Mouse (Mus musculus) retina, embryonic 14.5 days (tissue): ENCODE measurements around the gene Zkscan4.
"Not testable (repeated sequence)": the region's sequence is repeated elsewhere in the genome, so short reads cannot be mapped to it uniquely, and the experiment has no call there.

Source experiments
- DNase-seq: peaks from one replicate; pipeline ENCODE4 v3.0.0-alpha.2; 2015; ENCODE audit warnings: low spot score

The Zkscan4 gene

GRCm38 (mm10) chr13:21478759-21479670 is at the start of gene Zkscan4, which contains the start of gene Gm10065:
TSS of gene Zkscan4 (plus strand) at chr13:21478907.
TSS of gene Gm10065 (minus strand) at chr13:21479441.
- peak; percentile 88 for DNase-seq

DNA sequence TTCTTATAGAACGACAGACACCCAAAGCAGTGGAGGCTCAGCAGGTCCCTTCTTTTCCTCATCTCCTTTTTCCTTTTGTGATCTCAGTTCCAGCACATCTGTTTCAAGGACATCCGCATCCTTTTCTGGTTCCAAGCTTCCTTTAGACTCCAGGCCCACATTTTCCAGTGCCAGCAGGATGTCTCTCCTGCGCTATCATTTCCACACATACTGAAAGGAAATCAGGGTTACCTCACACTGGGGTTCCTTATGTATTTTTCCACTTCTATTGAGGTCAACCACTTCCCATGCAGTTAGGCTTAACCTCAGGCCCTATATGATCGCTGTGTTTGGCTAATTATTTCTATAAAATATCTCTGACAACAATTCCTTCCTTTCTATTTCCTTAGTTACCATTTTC is 43.2 kb upstream of the Zkscan4 start:
- no peak for DNase-seq

- peak; percentile 80 for DNase-seq
These were observed 38.1 kb upstream of the Zkscan4 start, which contains the start of gene Pgbd1 for GRCm38 (mm10) chr13:21440503-21441206. TSS of gene Pgbd1 (minus strand) at chr13:21441058.

DNA sequence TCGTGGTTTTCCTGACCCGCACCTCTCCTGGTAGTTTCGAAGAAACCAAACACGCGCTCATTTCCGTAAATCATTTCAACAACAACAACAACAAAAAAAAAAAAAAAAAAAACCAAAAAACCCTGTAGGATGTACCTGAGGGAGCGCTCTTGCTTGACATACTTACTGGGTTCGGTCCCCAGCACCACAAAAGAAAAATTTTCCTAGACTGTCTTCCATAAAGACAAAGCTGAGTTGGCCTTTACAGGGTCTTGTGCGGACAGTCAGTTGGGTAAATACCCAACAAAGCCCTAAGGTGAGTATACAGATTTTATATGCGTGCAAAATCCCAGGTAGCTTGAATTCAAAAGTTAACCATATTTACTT is 37.5 kb upstream of the Zkscan4 start:
- no peak for DNase-seq

- DNase-seq: no peak
These were observed 31.9 kb upstream of the Zkscan4 start for GRCm38 (mm10) chr13:21446796-21447195.

DNA sequence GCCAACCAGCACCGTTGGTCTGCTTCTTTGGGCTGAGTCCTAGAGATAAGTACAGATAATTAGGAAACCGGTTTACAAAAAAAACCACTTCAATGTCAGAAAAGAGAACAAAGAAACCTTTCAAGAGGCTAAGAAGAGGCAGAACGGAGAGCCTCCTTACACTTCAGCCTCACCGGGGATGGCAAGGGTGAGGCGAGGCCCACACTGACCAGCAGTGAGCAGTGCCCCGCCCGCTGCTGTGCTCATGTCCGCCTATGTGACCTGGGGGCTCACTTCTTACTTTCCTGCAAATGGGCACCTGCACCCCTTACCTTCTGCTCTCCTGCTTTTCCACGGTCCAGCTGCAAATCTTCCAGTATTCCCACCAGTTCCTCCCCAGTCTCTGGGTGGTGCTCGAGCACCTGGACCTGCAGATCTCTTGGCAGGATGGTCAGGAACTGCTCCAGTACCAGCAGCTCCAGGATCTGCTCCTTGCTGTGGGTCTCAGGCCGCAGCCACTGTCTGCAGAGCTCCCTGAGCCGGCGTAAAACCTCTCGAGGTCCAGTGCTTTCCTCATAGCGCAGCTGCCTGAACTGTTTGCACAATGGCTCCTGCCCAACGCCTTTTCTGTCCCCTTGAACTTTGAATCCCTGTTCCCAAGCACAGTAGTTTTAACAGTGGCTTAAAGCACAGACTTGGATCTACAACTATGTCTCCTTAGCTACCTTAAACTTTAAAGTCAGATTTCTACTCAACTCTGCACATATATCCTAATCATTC is 30.7 kb upstream of the Zkscan4 start:
- DNase-seq: no peak

DNA sequence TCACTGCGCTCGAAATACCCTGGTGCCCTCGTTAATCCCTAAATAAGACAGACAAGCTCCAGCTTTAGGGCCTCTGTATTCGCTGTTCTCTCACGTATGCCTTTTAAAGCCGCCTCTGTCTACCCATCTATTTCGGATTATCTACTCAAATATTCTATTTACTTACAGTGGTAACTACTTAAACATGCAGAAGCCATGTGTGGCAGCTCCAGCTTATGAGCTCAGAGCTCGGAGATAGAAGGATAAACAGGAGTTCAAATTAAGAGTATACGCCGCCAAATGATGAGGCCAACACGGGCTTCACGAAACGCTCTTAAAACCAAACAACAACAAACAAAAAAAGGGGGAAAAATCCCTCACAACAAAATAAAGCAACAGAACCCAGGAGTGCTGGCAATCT is 25.7 kb upstream of the Zkscan4 start:
- no peak for DNase-seq

GRCm38 (mm10) chr13:21453449-21453848 is 25.3 kb upstream of the Zkscan4 start, which contains the start of gene Zscan26:
TSS of gene Zscan26 (minus strand) at chr13:21453730.
- peak; percentile 89 for DNase-seq

DNA sequence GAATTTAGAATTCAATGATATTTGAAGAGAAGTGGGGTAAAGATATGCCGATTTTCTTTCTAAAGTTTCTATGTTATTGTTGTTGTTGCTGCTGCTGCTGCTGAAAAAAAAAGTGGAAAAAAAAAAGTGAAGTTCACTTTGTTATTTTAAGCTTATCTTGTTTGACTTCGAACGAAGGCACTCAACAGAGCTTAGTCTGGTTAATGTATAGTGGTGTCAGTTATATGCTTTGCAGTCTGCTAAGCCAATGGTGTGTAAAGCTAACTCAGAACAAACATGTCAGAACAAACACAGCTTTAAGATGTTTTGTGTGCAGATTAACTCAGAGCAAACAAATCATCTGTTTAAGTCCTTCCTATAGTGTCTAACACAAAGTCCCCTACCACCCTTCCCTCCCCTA is 24.6 kb upstream of the Zkscan4 start:
- DNase-seq: no peak

GRCm38 (mm10) chr13:21456347-21456746 is 22.4 kb upstream of the Zkscan4 start:
- no peak for DNase-seq

- DNase-seq: not testable (repeated sequence)
These were observed 16.2 kb upstream of the Zkscan4 start for GRCm38 (mm10) chr13:21462516-21462915.

DNA sequence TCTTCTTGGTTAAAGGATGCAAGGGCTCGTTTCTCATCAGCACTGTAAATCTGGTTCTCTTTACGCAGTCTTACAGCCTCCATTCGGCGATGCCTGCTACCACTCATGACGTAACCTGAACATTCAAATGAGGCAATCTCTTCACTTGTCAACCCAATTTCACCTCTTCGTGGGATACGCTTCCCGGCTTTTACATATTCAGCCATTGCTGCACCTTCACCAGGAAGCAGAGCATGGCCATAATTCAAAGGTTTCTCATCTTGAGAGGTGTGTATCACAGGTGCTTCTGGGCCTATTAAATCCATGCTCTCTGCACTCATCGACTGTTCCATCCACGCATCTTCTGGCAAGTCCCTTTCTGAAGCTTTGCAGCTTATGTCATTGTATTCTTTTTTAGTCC is 11.4 kb upstream of the Zkscan4 start:
- no peak for DNase-seq

DNA sequence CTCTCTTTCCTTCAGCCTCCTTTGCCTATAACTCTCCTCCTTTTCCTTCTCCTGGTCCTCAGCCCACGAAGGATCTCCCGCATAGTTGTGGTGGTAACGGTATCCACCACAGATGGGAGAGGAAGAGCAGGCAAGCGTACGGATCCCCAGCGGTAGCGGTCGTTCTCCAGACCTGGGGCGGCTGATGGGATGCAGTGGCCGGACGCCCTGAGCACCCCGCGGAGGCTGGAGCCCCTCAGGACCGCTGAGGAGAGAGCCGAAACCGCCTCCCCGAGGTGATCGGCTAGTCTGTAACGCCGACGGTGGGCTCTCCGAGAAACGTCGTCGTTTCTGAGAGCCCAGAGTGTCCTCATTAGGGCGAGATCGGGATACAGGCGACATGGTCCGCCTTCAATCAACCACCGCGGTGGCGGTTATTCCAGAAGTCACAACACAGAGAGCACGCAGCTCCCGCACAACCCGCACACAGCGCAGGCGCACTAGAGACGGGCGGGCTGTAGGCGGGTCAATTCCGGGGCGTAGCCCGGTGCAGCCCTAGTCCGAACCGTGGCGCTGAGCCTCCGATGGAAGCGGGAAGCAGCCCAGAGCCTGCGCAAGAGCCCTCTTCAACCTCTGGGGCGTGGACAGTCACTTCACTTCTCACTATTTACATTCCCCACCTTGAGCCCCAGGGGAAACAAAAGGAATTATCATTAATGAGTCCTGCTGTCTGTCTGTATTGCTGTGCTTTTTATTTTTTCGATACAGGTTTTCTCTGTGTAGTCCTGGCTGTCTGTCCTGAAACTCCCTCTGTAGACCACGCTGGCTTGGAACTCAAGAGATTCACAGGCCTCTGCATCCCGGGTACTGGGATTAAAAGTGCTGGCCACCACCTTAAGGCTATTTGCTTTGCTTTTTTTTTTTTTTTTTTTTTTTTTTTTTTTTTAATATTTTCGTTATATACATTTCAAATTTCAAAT is 10.4 kb upstream of the Zkscan4 start, which contains the start of gene Nkapl:
Gene Nkapl (minus strand): TSS at position 449 of the 959 bp plus-strand sequence.
- peak; percentile 88 for DNase-seq

DNA sequence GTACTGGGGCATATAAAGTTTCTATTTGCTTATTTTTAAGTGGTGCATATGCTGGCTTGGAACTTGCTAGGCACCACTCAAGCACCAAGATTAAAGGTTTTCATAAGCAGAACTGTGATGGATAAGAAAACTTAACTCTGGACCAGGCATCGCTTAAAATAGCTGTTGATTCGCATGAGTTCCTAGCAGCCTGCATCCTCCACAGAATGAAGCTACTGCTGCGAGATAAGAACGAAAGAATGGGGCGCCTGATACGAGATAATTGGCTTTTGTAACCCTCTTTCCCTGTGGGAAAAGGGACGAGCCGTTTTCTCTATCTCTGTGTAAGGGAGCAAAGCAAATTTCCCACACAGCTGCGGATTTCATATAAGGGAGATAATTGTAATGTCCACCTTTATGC is 9.6 kb upstream of the Zkscan4 start:
- DNase-seq: no peak

DNA sequence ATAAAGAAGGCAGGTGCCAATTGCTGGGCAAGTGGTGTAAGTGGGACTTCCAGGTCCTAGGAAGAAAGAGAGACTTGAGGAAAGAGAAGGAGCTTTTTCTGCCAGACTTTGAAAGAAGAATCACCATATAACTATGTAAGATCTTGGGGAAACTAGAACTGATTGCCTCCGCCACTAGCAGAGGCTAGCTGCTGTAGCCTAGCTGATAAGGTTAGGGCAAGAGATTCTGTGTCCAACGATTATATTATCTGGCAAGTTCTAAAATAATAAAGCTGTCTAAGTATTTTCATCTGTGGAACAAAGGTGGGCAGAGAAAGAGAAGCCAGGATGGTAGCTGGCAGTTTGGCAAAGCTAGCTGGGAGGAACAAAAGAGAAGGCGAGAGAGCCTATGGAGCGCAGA is 6.3 kb upstream of the Zkscan4 start:
- DNase-seq: no peak

GRCm38 (mm10) chr13:21486881-21487280 is 8.2 kb downstream of the Zkscan4 start:
- DNase-seq: no peak

DNA sequence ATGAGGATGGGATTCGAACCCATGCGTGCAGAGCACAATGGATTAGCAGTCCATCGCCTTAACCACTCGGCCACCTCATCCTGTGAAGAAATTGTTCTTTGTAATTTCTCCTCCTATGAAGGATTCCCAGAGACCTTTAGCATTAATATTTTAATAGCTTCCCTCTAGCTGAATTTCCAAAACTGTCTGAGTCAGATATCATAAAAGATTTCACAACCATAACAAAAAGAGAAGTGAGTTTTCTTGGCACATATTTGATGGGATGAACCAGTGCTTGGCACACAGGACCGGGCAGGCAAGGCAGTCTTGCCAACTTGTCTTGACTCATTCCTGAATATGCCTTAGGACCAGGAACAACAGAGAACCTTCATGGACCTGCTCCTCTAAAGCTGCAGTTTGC is 14.1 kb downstream of the Zkscan4 start:
- no peak for DNase-seq

- no peak for DNase-seq
These were observed 16.4 kb downstream of the Zkscan4 start, which contains the start of gene AK157302 for GRCm38 (mm10) chr13:21495080-21495479. TSS of gene AK157302 (plus strand) at chr13:21495223.

DNA sequence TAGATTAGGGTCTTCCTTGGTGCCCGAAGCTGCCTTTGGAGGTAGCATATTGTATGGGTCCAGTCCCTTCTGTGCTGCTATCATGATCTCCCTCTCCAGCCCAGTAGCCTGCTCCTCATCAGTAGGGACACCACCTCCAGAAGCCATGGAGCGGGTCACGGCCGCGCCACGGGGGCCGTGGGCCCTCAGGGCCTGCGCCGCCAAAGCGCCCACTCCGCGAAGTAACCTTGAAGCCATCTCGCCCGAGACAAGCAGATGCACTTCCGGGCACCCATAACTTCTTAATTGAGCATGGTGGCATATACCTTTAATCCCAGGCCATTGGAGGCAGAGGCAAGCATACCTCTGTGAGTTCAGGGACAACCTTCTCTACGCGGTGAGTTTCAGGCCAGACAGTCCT is 22.5 kb downstream of the Zkscan4 start, which contains the start of gene Gm11273:
Gene Gm11273 (minus strand): TSS at position 237 of the 400 bp plus-strand sequence.
- not testable (repeated sequence) for DNase-seq

DNA sequence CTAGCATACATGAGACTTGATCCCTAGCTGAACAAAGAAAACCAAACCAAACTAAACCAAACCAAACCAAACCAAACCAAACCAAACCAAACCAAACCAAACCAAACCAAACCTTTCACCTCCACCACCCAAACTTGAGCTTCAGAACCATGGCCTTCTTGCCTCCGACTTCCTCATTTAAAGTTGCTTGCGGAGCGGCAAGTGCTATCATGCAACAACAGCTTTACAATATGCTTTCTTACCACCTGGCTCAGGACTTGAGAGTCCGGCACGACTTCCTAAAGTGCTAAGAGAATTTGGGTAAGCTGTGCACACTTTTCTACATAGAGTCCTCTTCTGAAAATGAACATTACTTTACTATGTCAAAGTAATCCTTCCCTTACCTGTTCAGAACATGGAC is 23.6 kb downstream of the Zkscan4 start:
- no peak for DNase-seq

- DNase-seq: peak; percentile 87
These were observed 27.5 kb downstream of the Zkscan4 start for GRCm38 (mm10) chr13:21506221-21506649.
